Mouse (Mus musculus) CH12.LX (cell line): ENCODE data around the gene Npb.

Source experiments
- CTCF ChIP-seq, 2 experiments: IDR thresholded peaks in 1 of 2; conservative IDR thresholded peaks in 1 of 2; 2 replicates each; pipeline ENCODE4 v1.5.1; 2011 to 2012; ENCODE audit warnings: low read depth in 2 of 2, low read length in 2 of 2, improper control_type of control experiment in 1 of 2, inconsistent platforms in 1 of 2, mild to moderate bottlenecking in 1 of 2, moderate library complexity in 1 of 2
- ELF1 ChIP-seq: IDR thresholded peaks from 2 replicates; pipeline ENCODE4 v1.6.1; 2014; ENCODE audit warnings: low read depth, mild to moderate bottlenecking, inconsistent platforms, low read length, improper control_type of control experiment

GRCm38 (mm10) chr11:120573585-120574277 is 34.5 kb upstream of the Npb start:
- TF ChIP-seq CTCF (conservative IDR thresholded peaks at IDR 0.05 in 1 of 2, IDR thresholded peaks at IDR 0.05 in 1 of 2; ENCODE audit: low read depth in 2 of 2, low read length in 2 of 2) (no peak), ELF1 (no peak)
